Mouse (Mus musculus) small intestine, adult 2 months (tissue): ENCODE results near the gene Prdx6b.

Experiments used
- CTCF ChIP-seq: fragments of 200-500 bp; IDR thresholded peaks from 2 replicates; pipeline ENCODE4 v1.5.1; 2012; ENCODE audit warnings: low read depth, mild to moderate bottlenecking, control low read depth, inconsistent platforms, low read length, moderate library complexity, mixed read lengths; ENCODE audit not compliant: insufficient replicate concordance, insufficient read length; ENCODE audit errors: extremely low read depth
- POLR2A ChIP-seq: fragments of 200-500 bp; IDR thresholded peaks from 2 replicates; pipeline ENCODE4 v1.6.1; 2012; ENCODE audit warnings: low read depth, mild to moderate bottlenecking, control low read depth, inconsistent platforms, low read length, moderate library complexity

- TF ChIP-seq POLR2A = no peak
- TF ChIP-seq CTCF = no peak
Measured at GRCm38 (mm10) chr2:80322878-80323277, 30.6 kb downstream of the Prdx6b start.
